Mouse (Mus musculus): ENCODE results near the gene Gm7978. TPM values are rescaled to one million over a fixed set of nuclear protein-coding genes. Genes with fewer than 3 reads are reported as not detected.
"Not testable (repeated sequence)": the region's sequence is repeated elsewhere in the genome, so short reads cannot be mapped to it uniquely, and the experiment has no call there.

Gm7978 gene
- not detected in 2 replicates for total RNA-seq (2021)
- long read RNA-seq: 0 reads

GRCm38 (mm10) chr5:95736073-95736472 lies at the start of gene Gm7978:
Gm7978 (minus strand) TSS chr5:95736173.
- not testable (repeated sequence) for DNase-seq

GRCm38 (mm10) chr5:95775690-95776089 lies 39.7 kb upstream of the Gm7978 start, which contains the start of gene E330014E10Rik:
E330014E10Rik (plus strand) TSS chr5:95775990.
- not testable (repeated sequence) for DNase-seq

- not testable (repeated sequence) for DNase-seq
Measured at GRCm38 (mm10) chr5:95741714-95742113, 5.7 kb upstream of the Gm7978 start, which contains the start of gene Gm7982. Gm7982 (plus strand) TSS chr5:95742014.

Other genes with a start within 250 kb of the Gm7978 start
- gene Gm3286, start 225.4 kb downstream of the Gm7978 start, total RNA-seq (2021): not detected in 2 replicates
- gene Gm7971, start 141.3 kb downstream of the Gm7978 start, total RNA-seq (2021): not detected in 2 replicates
- gene Gm7982, start 5.8 kb upstream of the Gm7978 start, total RNA-seq (2021): not detected in 2 replicates
- not detected in 2 replicates for gene E330014E10Rik, start 39.8 kb upstream of the Gm7978 start, total RNA-seq (2021)
- gene Cxcl13, start 220.8 kb upstream of the Gm7978 start, total RNA-seq (2021): not detected in 2 replicates

All from adrenal gland, postnatal 25 days (tissue).